In genomic region chr5:105867841-105868447, GRCm38 (mm10) we compare ENCODE assay signal across 8 mouse cellular contexts. TPM values are rescaled to one million over a fixed set of nuclear protein-coding genes. Genes with fewer than 3 reads are reported as not detected.
DNase-seq lines count a peak whose midpoint lies in the region; ATAC-seq lines count a peak whose summit lies in the region.

No protein-coding gene starts in this region.

- 67% methylated on average over 16 of the region's 16 CpGs for WGBS in embryonic facial prominence, embryonic 14.5 days
- whole genome bisulfite sequencing in embryonic facial prominence, embryonic 10.5 days: 86% methylated on average over 16 of the region's 16 CpGs
- WGBS in forebrain, embryonic 13.5 days: 56% methylated on average over 16 of the region's 16 CpGs
- 57% methylated on average over 16 of the region's 16 CpGs for WGBS in hindbrain, embryonic 16.5 days

- peak; percentile 68 for ATAC-seq in embryonic facial prominence, embryonic 14.5 days (ENCODE audit: low read depth)
- peak; percentile 23; the same call in 1 of the 2 replicates for ATAC-seq in forebrain, embryonic 13.5 days
- peak; percentile 38; the same call in 1 of the 2 replicates for ATAC-seq in hindbrain, embryonic 16.5 days

- H3K36me3 ChIP-seq in embryonic facial prominence, embryonic 14.5 days (ENCODE audit: control insufficient read depth, insufficient read depth, low read length): no peaks in the 10 kb centered on the region
- H3K36me3 ChIP-seq in embryonic facial prominence, embryonic 10.5 days (replicated peaks): no peaks in the 10 kb centered on the region
- H3K36me3 ChIP-seq in forebrain, embryonic 13.5 days (ENCODE audit: poor library complexity, severe bottlenecking): no peaks in the 10 kb centered on the region
- no peaks in the 10 kb centered on the region for H3K36me3 ChIP-seq in hindbrain, embryonic 16.5 days (ENCODE audit: control insufficient read depth, insufficient read depth, low read length)

- no peak overlapping the region for H3K4me3 ChIP-seq in embryonic facial prominence, embryonic 14.5 days (ENCODE audit: low read depth, low read length)
- no peak overlapping the region for H3K4me3 ChIP-seq in embryonic facial prominence, embryonic 10.5 days
- H3K4me3 ChIP-seq in forebrain, embryonic 13.5 days: no peak overlapping the region
- H3K4me3 ChIP-seq in hindbrain, embryonic 16.5 days (ENCODE audit: low read length): no peak overlapping the region

- H3K9me3 ChIP-seq in embryonic facial prominence, embryonic 14.5 days (ENCODE audit: control insufficient read depth, low read length): no peaks in the 10 kb centered on the region
- no peaks in the 10 kb centered on the region for H3K9me3 ChIP-seq in embryonic facial prominence, embryonic 10.5 days
- H3K9me3 ChIP-seq in forebrain, embryonic 13.5 days (replicated peaks): no peaks in the 10 kb centered on the region
- H3K9me3 ChIP-seq in hindbrain, embryonic 16.5 days (ENCODE audit: control insufficient read depth, low read length): no peaks in the 10 kb centered on the region

- peak; percentile 71 for DNase-seq in embryonic facial prominence, embryonic 14.5 days (ENCODE audit: low spot score)
- no peak for DNase-seq in embryonic facial prominence, embryonic 10.5 days (ENCODE audit: low spot score)
- DNase-seq in lung, postnatal 36 days: peak; percentile 70
- no peak for DNase-seq in layer of hippocampus, adult 11-12 months (ENCODE audit: low spot score)
- no peak for DNase-seq in thymus, postnatal 36 days
- no peak for DNase-seq in gastrocnemius, adult 18-20 months (ENCODE audit: low spot score)

- H3K27me3 ChIP-seq in embryonic facial prominence, embryonic 14.5 days (replicated peaks; ENCODE audit: control insufficient read depth, insufficient read depth, low read length): no peaks in the 10 kb centered on the region
- no peaks in the 10 kb centered on the region; the same call in 1 of the 2 replicates for H3K27me3 ChIP-seq in embryonic facial prominence, embryonic 10.5 days (replicated peaks; ENCODE audit: low read depth, poor library complexity, severe bottlenecking)
- no peaks in the 10 kb centered on the region for H3K27me3 ChIP-seq in forebrain, embryonic 13.5 days
- H3K27me3 ChIP-seq in hindbrain, embryonic 16.5 days (replicated peaks; ENCODE audit: control insufficient read depth, insufficient read depth, low read length): no peaks in the 10 kb centered on the region

- no peaks in the 10 kb centered on the region for H3K4me1 ChIP-seq in embryonic facial prominence, embryonic 14.5 days (ENCODE audit: control insufficient read depth, insufficient read depth, low read length)
- peaks cover 6% of the 10 kb centered on the region; the same call in 1 of the 2 replicates for H3K4me1 ChIP-seq in embryonic facial prominence, embryonic 10.5 days
- H3K4me1 ChIP-seq in forebrain, embryonic 13.5 days: peaks cover 16% of the 10 kb centered on the region
- peaks cover 4% of the 10 kb centered on the region for H3K4me1 ChIP-seq in hindbrain, embryonic 16.5 days (ENCODE audit: control insufficient read depth, insufficient read depth, low read depth, low read length)

- H3K27ac ChIP-seq in embryonic facial prominence, embryonic 14.5 days (replicated peaks; ENCODE audit: low read depth, low read length): no peak overlapping the region
- no peak overlapping the region for H3K27ac ChIP-seq in embryonic facial prominence, embryonic 10.5 days (replicated peaks)
- peak overlapping the region; percentile 14; the same call in 1 of the 2 replicates for H3K27ac ChIP-seq in forebrain, embryonic 13.5 days
- H3K27ac ChIP-seq in hindbrain, embryonic 16.5 days (ENCODE audit: low read depth, low read length): no peak overlapping the region

- H3K9ac ChIP-seq in embryonic facial prominence, embryonic 14.5 days (ENCODE audit: low read depth, low read length): no peak overlapping the region
- no peak overlapping the region for H3K9ac ChIP-seq in forebrain, embryonic 13.5 days
- H3K9ac ChIP-seq in hindbrain, embryonic 16.5 days (ENCODE audit: low read depth, low read length): no peak overlapping the region

- H3K4me2 ChIP-seq in embryonic facial prominence, embryonic 14.5 days (ENCODE audit: low read depth, low read length): no peak overlapping the region
- peak overlapping the region; percentile 14; the same call in 1 of the 2 replicates for H3K4me2 ChIP-seq in forebrain, embryonic 13.5 days
- no peak overlapping the region; the same call in 1 of the 2 replicates for H3K4me2 ChIP-seq in hindbrain, embryonic 16.5 days (ENCODE audit: low read length)

RNA-seq across cellular contexts. Expression of gene Zfp326, which starts 8.4 kb away (rescaled TPM):
- polyA plus RNA-seq in embryonic facial prominence, embryonic 14.5 days (2014; fragmentation: Nextera tagmentation; extraction: Ambion mirVana): 32.6 and 34.6 TPM in 2 replicates
- polyA plus RNA-seq in embryonic facial prominence, embryonic 10.5 days (2016; fragmentation: Nextera tagmentation; extraction: Ambion mirVana): 53.4 and 56.2 TPM in 2 replicates
- polyA plus RNA-seq in forebrain, embryonic 13.5 days (2015; fragmentation: Nextera tagmentation; extraction: Ambion mirVana): 68.0 and 69.9 TPM in 2 replicates
- polyA plus RNA-seq in hindbrain, embryonic 16.5 days (2015; fragmentation: Nextera tagmentation; extraction: Ambion mirVana): 35.5 and 39.7 TPM in 2 replicates
- 10 to 100 TPM in 1 of 2 experiments, 1 to 10 TPM in 1; 8.1 to 11.4 TPM for total RNA-seq in gastrocnemius, adult 18-20 months (2021)

Comparison
In these comparisons a context has a peak if more than half of its experiments do, and no peak if none do; other contexts are left out.
1. DNase-seq: peak in embryonic facial prominence, embryonic 14.5 days (single experiment) and lung, postnatal 36 days (single experiment); none in embryonic facial prominence, embryonic 10.5 days (single experiment), layer of hippocampus, adult 11-12 months (single experiment), thymus, postnatal 36 days (0 of 2) and gastrocnemius, adult 18-20 months (single experiment).
2. Peak in every context shown above with its lines, with median percentiles within 50 percentile points of each other: ATAC-seq.